36 mouse cellular contexts compared by ENCODE assay signal in the genomic region with DNA sequence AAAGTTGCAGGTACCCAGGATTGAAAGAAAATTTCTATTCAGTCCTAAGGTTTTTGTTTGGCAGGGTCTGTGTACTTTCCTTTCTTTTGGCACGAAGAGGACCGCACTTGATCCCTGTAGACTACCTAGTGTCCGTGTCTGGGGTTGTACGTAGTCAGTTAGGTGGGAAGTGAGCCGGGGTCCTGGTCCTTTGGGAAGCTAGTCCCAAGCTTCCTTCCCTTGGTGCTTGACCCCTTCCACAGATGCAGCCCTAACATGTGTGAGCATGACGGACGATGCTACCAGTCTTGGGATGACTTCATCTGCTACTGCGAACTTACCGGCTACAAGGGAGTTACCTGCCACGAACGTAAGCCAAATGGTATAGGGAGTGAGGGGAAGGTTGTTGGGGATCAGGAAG. TPM values are rescaled to one million over a fixed set of nuclear protein-coding genes. Genes with fewer than 3 reads are reported as not detected.
"Had no signal": no experiment of that assay in that cellular context is flagged by ENCODE, and none has a peak within 500 bp of the region (broad histone marks: within the 10 kb centered on the region; RNA-seq: fewer than 3 reads in every experiment).

No protein-coding gene starts in this region.

- H3K4me3 ChIP-seq: heart, embryonic 10.5 days; heart, embryonic 12.5 days; heart, embryonic 13.5 days; heart, embryonic 15.5 days; hindbrain, embryonic 10.5 days; hindbrain, embryonic 12.5 days; hindbrain, embryonic 13.5 days; hindbrain, embryonic 15.5 days; intestine, embryonic 15.5 days; kidney, embryonic 15.5 days; layer of hippocampus, adult 2 months had no signal

- H3K27ac ChIP-seq: heart, embryonic 10.5 days; heart, embryonic 13.5 days; heart, embryonic 15.5 days; hindbrain, embryonic 10.5 days; hindbrain, embryonic 12.5 days; hindbrain, embryonic 13.5 days; hindbrain, embryonic 14.5 days; hindbrain, embryonic 15.5 days; hindbrain, postnatal 0 days; intestine, embryonic 15.5 days; kidney, embryonic 15.5 days; kidney, postnatal 0 days; layer of hippocampus, adult 2 months had no signal

- H3K4me2 ChIP-seq: heart, embryonic 11.5 days; heart, embryonic 12.5 days; heart, embryonic 13.5 days; heart, embryonic 15.5 days; hindbrain, embryonic 12.5 days; hindbrain, embryonic 13.5 days; hindbrain, embryonic 14.5 days; hindbrain, embryonic 15.5 days; intestine, embryonic 15.5 days; kidney, embryonic 15.5 days had no signal

- H3K9me3 ChIP-seq: heart, embryonic 10.5 days; heart, embryonic 12.5 days; heart, embryonic 13.5 days; heart, embryonic 15.5 days; hindbrain, embryonic 10.5 days; hindbrain, embryonic 12.5 days; hindbrain, embryonic 13.5 days; hindbrain, embryonic 15.5 days; intestine, embryonic 15.5 days; kidney, embryonic 15.5 days had no signal

- H3K9ac ChIP-seq: heart, embryonic 12.5 days; heart, embryonic 13.5 days; heart, embryonic 15.5 days; hindbrain, embryonic 12.5 days; hindbrain, embryonic 14.5 days; hindbrain, embryonic 15.5 days; intestine, embryonic 15.5 days; kidney, embryonic 15.5 days had no signal

- DNase-seq: heart, postnatal 14 days; heart, postnatal 36 days; heart, postnatal 4 days; kidney, adult 11 months; kidney, adult 18-20 months; kidney, adult 2 months; kidney, adult 8-10 months; kidney, adult 9 months; kidney, postnatal 10 days; kidney, postnatal 14 days; kidney, postnatal 25 days; kidney, postnatal 36 days; kidney, postnatal 4 days; layer of hippocampus, adult 9-11 months; layer of hippocampus, postnatal 36 days had no signal

- H3K36me3 ChIP-seq: heart, embryonic 12.5 days; heart, embryonic 15.5 days; hindbrain, embryonic 10.5 days; hindbrain, embryonic 12.5 days; intestine, embryonic 15.5 days had no signal

- ATAC-seq: hindbrain, embryonic 16.5 days; hindbrain, postnatal 0 days; inflammation-experienced regulatory T-cells, adult 6 months; intestine, embryonic 15.5 days; intestine, embryonic 16.5 days had no signal

RNA-seq across cellular contexts. Expression of a gene that starts 6.7 kb away (rescaled TPM):
- total RNA-seq: heart, postnatal 14 days; heart, postnatal 4 days; hematopoietic stem cell, adult 5-6 weeks; layer of hippocampus, adult 2 months; layer of hippocampus, postnatal 10 days; layer of hippocampus, postnatal 36 days had no signal
- polyA plus RNA-seq: heart, embryonic 14.5 days had no signal

RNA-seq across cellular contexts. Expression of a gene that starts 10.8 kb away (rescaled TPM):
- total RNA-seq: hematopoietic stem cell, adult 5-6 weeks had no signal
- polyA plus RNA-seq: inflammation-experienced regulatory T-cells, adult 6 months had no signal

RNA-seq across cellular contexts. Expression of a gene that starts 11.6 kb away (rescaled TPM):
- total RNA-seq: hematopoietic stem cell, adult 5-6 weeks had no signal

RNA-seq across cellular contexts. Expression of a gene that starts 26.3 kb away (rescaled TPM):
- total RNA-seq: hematopoietic stem cell, adult 5-6 weeks had no signal
